Mouse (Mus musculus) ES-Bruce4 (cell line): ENCODE data around the gene Arpc5.

Experiments used
- CTCF ChIP-seq: IDR thresholded peaks from one replicate; pipeline ENCODE4 v1.8.1; 2011; ENCODE audit warnings: low read depth, low read length
- EP300 ChIP-seq: IDR thresholded peaks from 2 replicates; pipeline ENCODE4 v1.6.1; 2011; ENCODE audit warnings: low read depth, low read length; ENCODE audit not compliant: insufficient read depth
- POLR2A ChIP-seq: IDR thresholded peaks from one replicate; pipeline ENCODE4 v1.8.1; 2011; ENCODE audit warnings: low read length; ENCODE audit not compliant: insufficient read depth

- TF ChIP-seq CTCF (no peak), POLR2A (no peak), EP300 (no peak)
Measured at GRCm38 (mm10) chr1:152766804-152767748, 734 bp downstream of the Arpc5 start.
